Mouse (Mus musculus) midbrain, postnatal 0 days (tissue): ENCODE measurements at regions not wholly inside any gene's neighbourhood (a gene's known extent, or its start where the extent isn't known, plus 50 kb on each side); places are given as distances from the start of the nearest gene placed in this dataset.

Source experiments
- ATAC-seq: fragments of 200-750 bp; cut with Nextera tagmentation; 2 replicates; pipeline ENCODE4 v1.8.0; 2017; ENCODE audit warnings: moderate number of reproducible peaks, mild to moderate bottlenecking, moderate TSS enrichment, moderate library complexity; ENCODE audit not compliant: low FRiP score
- DNase-seq: peaks from one replicate; pipeline ENCODE4 v3.0.0-alpha.2; 2015; ENCODE audit warnings: low spot score
- H3K27ac ChIP-seq: fragments of 300-500 bp; sonication (generic); 2 replicates; pipeline ENCODE4 v1.5.1; 2014; ENCODE audit warnings: low read depth, mild to moderate bottlenecking, low read length, mixed read lengths
- H3K27me3 ChIP-seq: fragments of 300-500 bp; sonication (generic); 2 replicates; pipeline ENCODE4 v1.6.1; 2014; ENCODE audit warnings: low read length, control low read depth, mixed read lengths; ENCODE audit not compliant: insufficient read depth
- H3K36me3 ChIP-seq: fragments of 300-500 bp; sonication (generic); 2 replicates; pipeline ENCODE4 v1.6.1; 2014; ENCODE audit warnings: low read length, control low read depth, mixed read lengths; ENCODE audit not compliant: insufficient read depth
- H3K4me1 ChIP-seq: fragments of 300-500 bp; sonication (generic); 2 replicates; pipeline ENCODE4 v1.6.1; 2014; ENCODE audit warnings: mild to moderate bottlenecking, control low read depth, antibody characterized with exemption, low read length, mixed read lengths; ENCODE audit not compliant: insufficient read depth
- H3K4me2 ChIP-seq: fragments of 300-500 bp; sonication (generic); 2 replicates; pipeline ENCODE4 v1.6.1; 2014; ENCODE audit warnings: low read depth, mild to moderate bottlenecking, low read length, mixed read lengths; ENCODE audit not compliant: poor library complexity, severe bottlenecking
- H3K4me3 ChIP-seq: fragments of 300-500 bp; sonication (generic); 2 replicates; pipeline ENCODE4 v1.5.1; 2014; ENCODE audit warnings: low read depth, mild to moderate bottlenecking, low read length, moderate library complexity
- H3K9ac ChIP-seq: fragments of 300-500 bp; sonication (generic); replicated peaks from 2 replicates; pipeline ENCODE4 v1.6.1; 2014; ENCODE audit warnings: mild to moderate bottlenecking, low read length, moderate library complexity, mixed read lengths; ENCODE audit not compliant: poor library complexity, severe bottlenecking
- H3K9me3 ChIP-seq: fragments of 300-500 bp; sonication (generic); 2 replicates; pipeline ENCODE4 v1.6.1; 2016; ENCODE audit warnings: low read length, control low read depth
- CTCF ChIP-seq: IDR thresholded peaks from 2 replicates; pipeline ENCODE4 v1.5.1; 2016; ENCODE audit warnings: antibody characterized with exemption, mild to moderate bottlenecking
- WGBS: fragments of 180-500 bp; shearing (Covaris S2); extraction: QIAGEN DNeasy Blood & Tissue Kit; methylation state at CpG from one replicate; pipeline ENCODE4 v1.1.7; 2014; 5-methylcytosine and 5-hydroxymethylcytosine counted together

- 78% methylated on average over 4 of the region's 4 CpGs for WGBS
- H3K4me3 ChIP-seq, result no peak overlapping the region
- no peak for TF ChIP-seq CTCF
- H3K9me3 ChIP-seq, result no peaks in the 10 kb centered on the region
- no peaks in the 10 kb centered on the region for H3K4me1 ChIP-seq
- no peak for ATAC-seq
- no peaks in the 10 kb centered on the region for H3K36me3 ChIP-seq
- no peak overlapping the region for H3K9ac ChIP-seq
- H3K27ac ChIP-seq, result no peak overlapping the region
- DNase-seq, result peak; percentile 42
- H3K4me2 ChIP-seq, result no peak overlapping the region
- H3K27me3 ChIP-seq, result no peaks in the 10 kb centered on the region
Observed at GRCm38 (mm10) chr3:147853346-147853745, 1001.2 kb downstream of the Ttll7 start.

DNA sequence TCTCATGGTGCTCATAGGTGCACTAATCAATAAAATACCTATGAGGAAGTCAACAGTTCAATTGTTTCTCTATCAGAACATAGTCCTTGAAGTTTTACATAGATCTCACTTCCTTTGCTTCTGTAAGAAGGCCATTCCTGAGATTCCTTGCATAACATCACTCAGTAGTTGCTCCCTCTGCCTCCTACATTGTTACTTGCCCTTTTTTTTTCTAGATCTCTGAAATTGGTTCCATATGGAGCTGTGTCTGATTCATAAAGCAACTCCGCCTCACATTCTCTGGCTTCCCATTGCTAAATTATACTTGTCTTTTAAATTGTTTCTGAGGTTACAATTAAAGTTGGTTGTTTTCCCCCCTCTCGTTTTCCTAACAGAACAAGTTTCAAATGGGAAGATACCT lies 1000.7 kb downstream of the Ttll7 start:
- no peak for TF ChIP-seq CTCF
- Histone ChIP-seq H3K27me3 (no peaks in the 10 kb centered on the region), H3K9me3 (no peaks in the 10 kb centered on the region), H3K36me3 (no peaks in the 10 kb centered on the region), H3K4me3 (no peak overlapping the region), H3K4me1 (no peaks in the 10 kb centered on the region), H3K4me2 (no peak overlapping the region), H3K9ac (no peak overlapping the region), H3K27ac (no peak overlapping the region)
- DNase-seq, result no peak
- no peak for ATAC-seq
- 92% methylated on average over 2 of the region's 2 CpGs for WGBS

DNA sequence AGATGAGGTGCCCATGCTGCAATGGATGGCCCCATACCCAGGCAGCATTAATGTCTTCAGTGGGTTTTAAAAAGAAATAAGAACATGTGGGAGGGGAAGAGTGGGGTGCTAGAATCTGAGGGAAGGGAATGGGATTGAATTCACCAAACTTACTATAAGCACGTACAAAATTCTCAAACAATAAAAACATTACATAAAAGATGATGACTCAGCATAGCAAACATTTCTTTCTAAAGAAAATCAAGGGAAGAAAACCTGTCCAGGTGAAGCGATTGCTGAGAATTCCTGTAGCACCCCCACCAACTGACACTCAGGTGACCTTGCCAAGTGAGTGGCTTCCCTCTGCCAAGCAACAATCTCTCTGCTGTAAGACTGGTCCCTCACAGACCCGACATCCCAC lies 989.2 kb downstream of the Ttll7 start:
- no peak for TF ChIP-seq CTCF
- Histone ChIP-seq H3K4me3 (no peak overlapping the region), H3K9ac (no peak overlapping the region), H3K36me3 (no peaks in the 10 kb centered on the region), H3K27ac (no peak overlapping the region), H3K4me2 (no peak overlapping the region), H3K27me3 (no peaks in the 10 kb centered on the region), H3K9me3 (no peaks in the 10 kb centered on the region), H3K4me1 (no peaks in the 10 kb centered on the region)
- DNase-seq (no peak), ATAC-seq (no peak)
- WGBS, result 83% methylated on average over 3 of the region's 3 CpGs

GRCm38 (mm10) chr3:147838816-147839215 lies 986.6 kb downstream of the Ttll7 start:
- no peaks in the 10 kb centered on the region for H3K4me1 ChIP-seq
- WGBS, result 90% methylated on average over 4 of the region's 4 CpGs
- H3K9me3 ChIP-seq, result no peaks in the 10 kb centered on the region
- H3K36me3 ChIP-seq, result no peaks in the 10 kb centered on the region
- no peak overlapping the region for H3K9ac ChIP-seq
- ATAC-seq (no peak), DNase-seq (no peak)
- no peak for TF ChIP-seq CTCF
- H3K27ac ChIP-seq, result no peak overlapping the region
- no peak overlapping the region for H3K4me2 ChIP-seq
- no peaks in the 10 kb centered on the region for H3K27me3 ChIP-seq
- H3K4me3 ChIP-seq, result no peak overlapping the region

DNA sequence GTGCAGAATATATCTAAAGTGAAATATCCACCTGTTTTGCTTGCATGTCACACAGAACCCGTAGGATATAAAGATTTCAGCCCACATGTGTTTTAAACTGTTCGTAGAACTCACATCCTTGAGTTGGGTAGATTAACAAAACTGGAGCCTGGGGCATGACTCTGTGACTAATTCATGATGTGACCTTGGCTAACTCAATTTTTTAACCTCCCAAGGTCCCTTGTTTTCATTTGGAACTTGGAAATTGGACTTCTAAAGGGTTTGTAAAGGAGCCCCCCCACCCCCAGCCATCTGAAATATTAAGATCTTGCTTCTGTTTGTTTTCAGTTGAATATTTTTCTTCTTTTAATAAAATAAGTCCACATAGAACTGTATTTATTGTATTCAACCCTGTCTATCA lies 983.5 kb downstream of the Ttll7 start:
- no peak overlapping the region for H3K4me2 ChIP-seq
- no peaks in the 10 kb centered on the region for H3K27me3 ChIP-seq
- TF ChIP-seq CTCF, result no peak
- H3K9me3 ChIP-seq, result no peaks in the 10 kb centered on the region
- ATAC-seq (no peak), DNase-seq (no peak)
- no peaks in the 10 kb centered on the region for H3K36me3 ChIP-seq
- no peak overlapping the region for H3K27ac ChIP-seq
- no peaks in the 10 kb centered on the region for H3K4me1 ChIP-seq
- no peak overlapping the region for H3K4me3 ChIP-seq
- no peak overlapping the region for H3K9ac ChIP-seq
- 89% methylated on average over 2 of the region's 2 CpGs for WGBS

GRCm38 (mm10) chr3:147825337-147825736 lies 973.2 kb downstream of the Ttll7 start:
- H3K4me3 ChIP-seq, result no peak overlapping the region
- TF ChIP-seq CTCF, result no peak
- no peaks in the 10 kb centered on the region for H3K27me3 ChIP-seq
- no peaks in the 10 kb centered on the region for H3K9me3 ChIP-seq
- H3K36me3 ChIP-seq, result no peaks in the 10 kb centered on the region
- H3K9ac ChIP-seq, result no peak overlapping the region
- no peak overlapping the region for H3K27ac ChIP-seq
- no peak for ATAC-seq
- DNase-seq, result no peak
- WGBS, result 85% methylated on average over 1 of the region's 1 CpGs
- H3K4me1 ChIP-seq, result no peaks in the 10 kb centered on the region
- H3K4me2 ChIP-seq, result no peak overlapping the region

- H3K4me1 ChIP-seq, result no peaks in the 10 kb centered on the region
- H3K4me3 ChIP-seq, result no peak overlapping the region
- no peaks in the 10 kb centered on the region for H3K27me3 ChIP-seq
- no peak for ATAC-seq
- DNase-seq, result no peak
- H3K36me3 ChIP-seq, result no peaks in the 10 kb centered on the region
- no peak for TF ChIP-seq CTCF
- H3K9ac ChIP-seq, result no peak overlapping the region
- no peaks in the 10 kb centered on the region for H3K9me3 ChIP-seq
- no peak overlapping the region for H3K27ac ChIP-seq
- H3K4me2 ChIP-seq, result no peak overlapping the region
Observed at GRCm38 (mm10) chr3:147824451-147824850, 972.3 kb downstream of the Ttll7 start.
